In genomic region chr13:52255697-52256096, GRCm38 (mm10) we compare ENCODE assay signal across 9 mouse cellular contexts.
A peak's percentile ranks its signal among the peaks of the same experiment; 100 is the strongest.
DNase-seq lines count a peak whose midpoint lies in the region; ATAC-seq and TF ChIP-seq lines count a peak whose summit lies in the region.
"Had no signal": no experiment of that assay in that cellular context is flagged by ENCODE, and none has a peak within 500 bp of the region (broad histone marks: within the 10 kb centered on the region; RNA-seq: fewer than 3 reads in every experiment).

No protein-coding gene starts in this region.

- H3K4me1 ChIP-seq in hindbrain, embryonic 10.5 days (replicated peaks) = 0 out of 2 replicates have a peak, but pooled peaks cover 4% of the 10 kb centered on the region
- H3K4me1 ChIP-seq in hindbrain, embryonic 16.5 days (ENCODE audit: control insufficient read depth, insufficient read depth, low read depth, low read length) = no peaks in the 10 kb centered on the region
- H3K4me1 ChIP-seq in midbrain, embryonic 11.5 days (ENCODE audit: control insufficient read depth, insufficient read depth, low read length) = no peaks in the 10 kb centered on the region
- H3K4me1 ChIP-seq in midbrain, embryonic 15.5 days = 0 out of 2 replicates have a peak, but pooled peaks cover 2% of the 10 kb centered on the region
- no peaks in the 10 kb centered on the region for H3K4me1 ChIP-seq in midbrain, postnatal 0 days (ENCODE audit: insufficient read depth, low read length)
- H3K4me1 ChIP-seq: hindbrain, embryonic 15.5 days had no signal

- H3K4me3 ChIP-seq in hindbrain, embryonic 10.5 days = no peak overlapping the region
- no peak overlapping the region for H3K4me3 ChIP-seq in hindbrain, embryonic 16.5 days (ENCODE audit: low read length)
- no peak overlapping the region for H3K4me3 ChIP-seq in midbrain, embryonic 11.5 days (ENCODE audit: low read depth, low read length)
- H3K4me3 ChIP-seq in midbrain, embryonic 15.5 days = no peak overlapping the region
- H3K4me3 ChIP-seq in midbrain, postnatal 0 days (ENCODE audit: low read depth, low read length) = no peak overlapping the region
- H3K4me3 ChIP-seq: hindbrain, embryonic 15.5 days had no signal

- POLR2A ChIA-PET in Patski (lab: Charles Lee) = no interaction called here

- in situ Hi-C loops in Patski (cut with MboI; ENCODE audit: low pct_unique_long_range_greater_than_20kb) = loop anchor here (10.0 kb wide), 1 partner anchor 279 kb away; the partner anchor contains the start of gene Diras2

- CTCF ChIA-PET in Patski (lab: Charles Lee) = interaction anchor here (0.9 to 2.6 kb wide), 5 partner anchors 275 to 372 kb away, joined by 3 to 22 read pairs (median 4); partner anchors contain the start of gene Diras2

- H3K9me3 ChIP-seq in hindbrain, embryonic 10.5 days = no peaks in the 10 kb centered on the region
- H3K9me3 ChIP-seq in hindbrain, embryonic 16.5 days (ENCODE audit: control insufficient read depth, low read length) = no peaks in the 10 kb centered on the region
- H3K9me3 ChIP-seq in midbrain, embryonic 11.5 days (ENCODE audit: control insufficient read depth, low read length) = no peaks in the 10 kb centered on the region
- no peaks in the 10 kb centered on the region for H3K9me3 ChIP-seq in midbrain, embryonic 15.5 days
- H3K9me3 ChIP-seq in midbrain, postnatal 0 days (ENCODE audit: low read length) = no peaks in the 10 kb centered on the region
- H3K9me3 ChIP-seq: hindbrain, embryonic 15.5 days had no signal

- H3K9ac ChIP-seq in hindbrain, embryonic 16.5 days (ENCODE audit: low read depth, low read length) = no peak overlapping the region
- no peak overlapping the region for H3K9ac ChIP-seq in midbrain, embryonic 11.5 days (ENCODE audit: low read length)
- H3K9ac ChIP-seq in midbrain, embryonic 15.5 days = no peak overlapping the region
- H3K9ac ChIP-seq in midbrain, postnatal 0 days (replicated peaks; ENCODE audit: low read length, poor library complexity, severe bottlenecking) = no peak overlapping the region
- H3K9ac ChIP-seq: hindbrain, embryonic 15.5 days had no signal

- H3K27me3 ChIP-seq in hindbrain, embryonic 10.5 days (ENCODE audit: insufficient read depth, poor library complexity, severe bottlenecking) = no peaks in the 10 kb centered on the region
- no peaks in the 10 kb centered on the region; the same call in 1 of the 2 replicates for H3K27me3 ChIP-seq in hindbrain, embryonic 16.5 days (replicated peaks; ENCODE audit: control insufficient read depth, insufficient read depth, low read length)
- no peaks in the 10 kb centered on the region for H3K27me3 ChIP-seq in midbrain, embryonic 11.5 days (ENCODE audit: control insufficient read depth, insufficient read depth, low read length)
- H3K27me3 ChIP-seq in midbrain, embryonic 15.5 days (replicated peaks) = no peaks in the 10 kb centered on the region
- peaks cover 6% of the 10 kb centered on the region for H3K27me3 ChIP-seq in Patski
- H3K27me3 ChIP-seq in midbrain, postnatal 0 days (ENCODE audit: insufficient read depth, low read length) = no peaks in the 10 kb centered on the region; the same call in 1 of the 2 replicates
- H3K27me3 ChIP-seq: hindbrain, embryonic 15.5 days had no signal

- H3K36me3 ChIP-seq in hindbrain, embryonic 10.5 days = no peaks in the 10 kb centered on the region
- no peaks in the 10 kb centered on the region for H3K36me3 ChIP-seq in hindbrain, embryonic 16.5 days (ENCODE audit: control insufficient read depth, insufficient read depth, low read length)
- no peaks in the 10 kb centered on the region for H3K36me3 ChIP-seq in midbrain, embryonic 11.5 days (ENCODE audit: control insufficient read depth, insufficient read depth, low read length)
- H3K36me3 ChIP-seq in midbrain, embryonic 15.5 days (replicated peaks) = no peaks in the 10 kb centered on the region
- no peaks in the 10 kb centered on the region for H3K36me3 ChIP-seq in midbrain, postnatal 0 days (ENCODE audit: insufficient read depth, low read length)
- H3K36me3 ChIP-seq: hindbrain, embryonic 15.5 days had no signal

- peak; percentile 69 for TF ChIP-seq CTCF in Patski (IDR thresholded peaks at IDR 0.05)
- peak; percentile 65 for TF ChIP-seq CTCF in midbrain, postnatal 0 days (IDR thresholded peaks at IDR 0.05)

- peak; percentile 31 for DNase-seq in hindbrain, embryonic 10.5 days (ENCODE audit: low spot score)
- DNase-seq in midbrain, embryonic 11.5 days (ENCODE audit: low spot score, missing footprints) = peak; percentile 85
- no peak for DNase-seq in Patski (ENCODE audit: low read depth, low spot score)
- DNase-seq in midbrain, postnatal 0 days (ENCODE audit: low spot score) = peak; percentile 51
- no peak for DNase-seq in ovary, postnatal 14 days (ENCODE audit: low spot score)
- no peak for DNase-seq in cerebellum, adult 11 months

- no peak for ATAC-seq in hindbrain, embryonic 16.5 days
- no peak for ATAC-seq in midbrain, embryonic 11.5 days (ENCODE audit: low FRiP score)
- ATAC-seq in midbrain, embryonic 15.5 days (replicated peaks) = no peak
- no peak for ATAC-seq in Patski
- ATAC-seq in midbrain, postnatal 0 days (ENCODE audit: low FRiP score) = no peak

- H3K4me2 ChIP-seq in hindbrain, embryonic 16.5 days (ENCODE audit: low read length) = no peak overlapping the region
- H3K4me2 ChIP-seq in midbrain, embryonic 11.5 days = no peak overlapping the region
- H3K4me2 ChIP-seq in midbrain, embryonic 15.5 days = no peak overlapping the region
- H3K4me2 ChIP-seq in midbrain, postnatal 0 days (ENCODE audit: low read depth, low read length, poor library complexity, severe bottlenecking) = no peak overlapping the region
- H3K4me2 ChIP-seq: hindbrain, embryonic 15.5 days had no signal

- 66% methylated on average over 5 of the region's 5 CpGs for WGBS in hindbrain, embryonic 10.5 days
- 69% methylated on average over 5 of the region's 5 CpGs for WGBS in hindbrain, embryonic 16.5 days
- 74% methylated on average over 5 of the region's 5 CpGs for WGBS in midbrain, embryonic 11.5 days
- WGBS in midbrain, embryonic 15.5 days = 70% methylated on average over 5 of the region's 5 CpGs
- 71% methylated on average over 5 of the region's 5 CpGs for WGBS in midbrain, postnatal 0 days

- no peak overlapping the region for H3K27ac ChIP-seq in hindbrain, embryonic 10.5 days
- H3K27ac ChIP-seq in hindbrain, embryonic 16.5 days (ENCODE audit: low read depth, low read length) = no peak overlapping the region
- H3K27ac ChIP-seq in midbrain, embryonic 11.5 days (ENCODE audit: low read depth, low read length) = no peak overlapping the region
- no peak overlapping the region for H3K27ac ChIP-seq in midbrain, embryonic 15.5 days
- H3K27ac ChIP-seq in midbrain, postnatal 0 days (ENCODE audit: low read depth, low read length) = no peak overlapping the region
- H3K27ac ChIP-seq: hindbrain, embryonic 15.5 days had no signal

Comparison
In these comparisons a context has a peak if more than half of its experiments do, and no peak if none do; other contexts are left out.
1. DNase-seq: peak in hindbrain, embryonic 10.5 days (single experiment), midbrain, embryonic 11.5 days (single experiment) and midbrain, postnatal 0 days (single experiment); none in Patski (single experiment), ovary, postnatal 14 days (single experiment) and cerebellum, adult 11 months (single experiment).